17 mouse cellular contexts compared by ENCODE assay signal in the genomic region with DNA sequence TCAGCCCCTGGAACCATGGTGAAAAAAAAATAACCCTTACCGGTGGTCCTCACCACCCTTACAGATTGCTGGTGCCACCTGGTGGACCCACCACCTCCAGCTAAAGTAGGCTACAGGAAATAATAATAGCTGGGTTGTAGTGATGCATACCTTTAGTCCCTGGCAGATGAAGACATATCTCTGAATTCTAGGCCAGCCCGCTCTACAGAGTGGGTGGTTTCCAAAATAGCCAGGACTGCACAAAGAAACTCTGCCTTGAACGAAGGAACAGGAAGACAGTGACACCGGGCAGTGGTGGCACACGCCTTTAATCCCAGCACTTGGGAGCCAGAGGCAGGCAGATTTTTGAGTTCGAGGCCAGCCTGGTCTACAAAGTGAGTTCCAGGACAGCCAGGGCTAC.
DNase-seq lines count a peak whose midpoint lies in the region.
"Had no signal": no experiment of that assay in that cellular context is flagged by ENCODE, and none has a peak within 500 bp of the region (broad histone marks: within the 10 kb centered on the region; RNA-seq: fewer than 3 reads in every experiment).

No protein-coding gene starts in this region.

- DNase-seq in cerebellum, adult 9-11 months, result peak; percentile 1
- DNase-seq in cerebellum, adult 8-10 months, result no peak
- peak; percentile 45 for DNase-seq in right cerebral cortex, adult 18-20 months
- DNase-seq in right cerebral cortex, postnatal 25 days, result no peak
- DNase-seq in A20 (ENCODE audit: low read depth, low spot score), result peak; percentile 34
- DNase-seq in brain, adult 2 months (ENCODE audit: low read depth, low spot score), result peak; percentile 54
- DNase-seq in lung, postnatal 14 days, result no peak
- no peak for DNase-seq in ovary, postnatal 14 days (ENCODE audit: low spot score)
- DNase-seq: adrenal gland, adult 8-10 months; adrenal gland, postnatal 14 days; adrenal gland, postnatal 36 days; cerebellum, adult 11 months; cerebellum, adult 18-20 months; cerebellum, adult 9-10 months; cerebellum, postnatal 14 days; cerebellum, postnatal 36 days; embryo, embryonic 11 days had no signal

Comparison
In these comparisons a context has a peak if more than half of its experiments do, and no peak if none do; other contexts are left out.
1. DNase-seq: peak in cerebellum, adult 9-11 months (single experiment), right cerebral cortex, adult 18-20 months (single experiment), A20 (single experiment) and brain, adult 2 months (single experiment); none in cerebellum, adult 8-10 months (single experiment), right cerebral cortex, postnatal 25 days (single experiment), lung, postnatal 14 days (single experiment) and ovary, postnatal 14 days (single experiment).